Mouse (Mus musculus): Measurements from ENCODE around the gene Nrxn3.
A peak's percentile ranks its signal among the peaks of the same experiment; 100 is the strongest.

The Nrxn3 gene

DNA sequence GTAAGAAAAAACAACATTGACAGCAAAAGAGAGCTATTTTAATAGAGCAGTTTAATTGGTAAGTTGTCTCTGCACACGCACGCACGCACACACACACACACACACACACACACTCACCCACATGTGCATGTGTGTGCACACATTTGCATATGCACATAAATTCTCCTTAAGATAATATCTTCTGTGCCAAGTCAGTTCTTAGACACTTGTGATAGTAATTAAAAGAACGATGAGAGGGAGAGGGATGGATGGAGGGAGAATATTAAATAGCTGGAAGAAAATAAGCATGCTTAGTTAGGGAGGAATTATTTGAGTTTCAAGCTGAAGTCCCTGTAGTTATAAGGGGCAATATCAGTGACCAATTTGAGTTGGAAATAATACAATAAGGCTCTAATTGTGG is 203.6 kb downstream of the Nrxn3 start:
- DNase-seq (ENCODE audit: low spot score in 2 of 2) = no peak

DNA sequence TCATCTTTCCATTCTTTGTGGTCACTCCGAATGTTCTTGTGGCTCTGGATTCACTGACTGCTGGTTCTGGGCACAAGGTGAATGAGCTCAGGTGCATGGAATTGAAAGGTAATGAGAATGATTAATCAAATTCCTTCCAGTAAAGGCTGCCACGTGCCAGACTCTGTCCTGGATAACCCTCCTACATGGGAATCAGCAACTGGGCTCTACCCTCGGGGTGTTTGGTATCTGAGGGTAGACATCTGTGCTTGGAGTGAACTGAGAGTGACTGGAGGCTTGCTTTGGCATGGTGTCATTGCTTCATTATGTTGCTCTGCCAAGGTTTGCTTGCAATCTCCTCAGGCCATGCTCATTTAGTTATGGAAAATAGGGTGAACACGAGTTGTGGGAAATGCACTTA is 209.0 kb downstream of the Nrxn3 start:
- DNase-seq (ENCODE audit: low spot score in 2 of 2) = no peak

DNA sequence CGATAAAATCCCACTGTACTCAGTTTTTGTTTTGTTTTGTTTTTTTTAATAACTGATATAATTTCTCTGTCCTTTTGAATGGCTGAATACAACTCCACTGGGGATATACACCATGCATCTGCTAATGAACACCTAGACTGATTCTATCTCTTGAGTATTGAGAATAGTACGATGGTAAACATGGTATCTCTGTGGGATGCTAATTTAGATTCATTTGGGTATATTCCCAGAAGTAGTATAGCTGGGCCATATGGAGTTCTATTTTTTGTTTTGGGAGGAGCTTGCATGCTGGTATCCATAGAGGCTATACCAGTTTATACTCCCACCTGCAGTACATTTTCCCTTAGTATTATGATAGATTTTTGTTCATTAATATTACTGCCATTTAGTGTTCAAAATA is 217.0 kb downstream of the Nrxn3 start:
- DNase-seq (ENCODE audit: low spot score in 2 of 2) = no peak

DNA sequence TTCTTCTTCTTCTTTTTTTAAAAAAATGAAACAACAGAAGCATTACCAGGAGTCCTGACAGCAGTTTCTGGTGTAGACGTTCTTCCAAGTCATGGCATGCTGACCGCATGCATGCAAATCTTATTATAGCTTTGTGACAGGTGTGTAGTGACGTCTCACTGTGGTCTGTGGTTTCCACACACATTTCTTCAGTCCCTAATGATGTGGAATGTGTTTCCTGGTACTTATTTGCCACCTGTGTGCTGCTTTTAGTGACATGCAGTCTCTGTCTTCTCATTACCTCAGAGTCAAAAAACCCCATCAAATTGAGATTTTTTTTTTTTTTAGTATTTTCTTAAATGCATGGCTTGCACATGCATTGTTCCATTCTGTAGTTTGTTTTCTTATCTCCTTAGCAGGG is 222.3 kb downstream of the Nrxn3 start:
- no peak for DNase-seq (ENCODE audit: low spot score in 2 of 2)

DNA sequence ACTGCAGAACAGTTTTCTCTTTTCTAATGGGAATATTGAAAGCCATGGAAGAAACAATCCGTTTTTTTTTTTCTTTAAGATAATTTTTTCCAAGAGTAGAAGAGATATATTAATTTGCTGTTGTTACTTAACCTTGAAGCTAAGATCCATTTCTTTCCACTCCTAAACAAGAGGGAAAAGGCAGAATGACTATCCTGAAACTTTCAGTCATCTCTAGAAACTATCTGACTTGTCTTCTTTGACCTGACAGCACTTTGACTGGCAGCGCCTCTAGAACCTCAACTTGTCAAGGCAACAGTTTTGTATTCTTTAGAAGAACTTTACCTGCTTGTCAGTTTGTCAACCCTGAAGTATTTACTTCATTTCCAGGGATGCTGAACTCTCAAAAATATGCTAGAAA is 227.2 kb downstream of the Nrxn3 start:
- no peak for DNase-seq (ENCODE audit: low spot score in 2 of 2)

DNA sequence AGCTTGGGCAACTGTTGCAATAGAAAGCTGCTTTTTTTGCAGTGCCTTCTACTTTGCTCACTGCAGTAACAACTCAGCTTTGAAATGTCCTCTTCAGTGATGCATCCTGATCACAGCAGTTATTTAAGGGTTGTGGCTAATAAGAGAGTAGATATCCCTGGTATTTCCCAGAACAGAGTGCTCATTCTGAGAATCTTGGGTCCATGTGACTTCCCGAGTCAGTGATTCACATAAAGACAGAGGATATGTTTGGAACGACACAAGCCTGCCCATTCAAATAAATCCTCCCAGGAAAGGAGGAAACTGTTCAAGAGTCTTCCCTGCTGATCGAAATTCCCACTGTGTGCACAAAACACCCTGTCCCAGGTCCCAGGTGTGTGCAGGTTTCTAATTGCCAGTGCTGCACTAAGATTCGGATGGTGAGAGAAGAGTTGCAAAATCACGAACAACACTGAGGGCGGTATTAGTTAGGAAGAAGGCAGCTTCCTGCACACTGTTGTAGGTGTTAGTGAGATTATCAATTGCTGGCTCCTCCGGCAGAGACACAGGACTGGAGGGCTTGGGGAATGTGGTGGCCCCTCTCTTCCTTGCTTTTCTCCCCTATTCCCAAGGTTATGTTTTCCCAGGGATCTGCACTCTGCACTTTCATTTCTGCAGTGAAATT is 230.4 kb downstream of the Nrxn3 start:
- DNase-seq (ENCODE audit: low spot score in 2 of 2) = peak; percentile 36 to 45

DNA sequence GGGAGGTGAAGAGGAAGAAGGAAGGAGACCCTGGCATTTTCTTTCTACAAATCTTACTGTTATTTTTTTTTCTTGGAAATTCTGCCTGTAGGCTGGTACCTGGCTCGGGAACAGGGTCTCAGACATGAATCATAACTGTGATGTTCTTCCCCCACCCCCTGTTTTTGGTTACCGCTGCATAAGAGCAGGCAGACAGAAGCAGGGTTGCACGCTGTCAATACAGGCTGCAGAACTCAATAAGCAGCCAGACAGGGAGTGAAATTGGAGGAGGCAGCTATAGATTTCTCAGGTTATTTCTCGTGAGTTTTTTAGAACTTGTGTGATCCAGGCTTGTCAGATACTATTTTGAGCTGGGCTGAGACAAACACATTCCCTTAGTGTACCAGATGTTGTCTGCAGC is 231.1 kb downstream of the Nrxn3 start:
- DNase-seq (ENCODE audit: low spot score in 2 of 2) = peak; percentile 36 to 47

DNA sequence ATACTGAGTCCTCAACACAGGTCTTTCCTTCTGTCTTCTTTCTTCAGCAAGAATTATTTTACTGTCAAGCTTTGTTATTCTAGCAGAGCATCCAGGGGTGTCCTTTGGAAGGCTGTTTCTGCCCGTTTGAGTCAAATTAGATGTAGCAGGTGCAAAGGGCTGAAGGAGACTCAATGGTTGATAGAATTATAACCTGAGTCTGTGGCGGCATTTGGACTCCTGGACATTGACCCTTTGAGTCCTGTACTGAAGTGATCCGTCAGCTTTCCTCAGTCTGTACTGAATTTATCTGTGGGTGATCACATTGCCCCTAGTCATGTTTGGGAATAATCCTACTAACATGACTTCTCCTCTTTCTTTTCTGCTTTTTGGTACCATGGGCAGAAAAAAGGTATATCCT is 234.8 kb downstream of the Nrxn3 start:
- DNase-seq (ENCODE audit: low spot score in 2 of 2) = no peak

DNA sequence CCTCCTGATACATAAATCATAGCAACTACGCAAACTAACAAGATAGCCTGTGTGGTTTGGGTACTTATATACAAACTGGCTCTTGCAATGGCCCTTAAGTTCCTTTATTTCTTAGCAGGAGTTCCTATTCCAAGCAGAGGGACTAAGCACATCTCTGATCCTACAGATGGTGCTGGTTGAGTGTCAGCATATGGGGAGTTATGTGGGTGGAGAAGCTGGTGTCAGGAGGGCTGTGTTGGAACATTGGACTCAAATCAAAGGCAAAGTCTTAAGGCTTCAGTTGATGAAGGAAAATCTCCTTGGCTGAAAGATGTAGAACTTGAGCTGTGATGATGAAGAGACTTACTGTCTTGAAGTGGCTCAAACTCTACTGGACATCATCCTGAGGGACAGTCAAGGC is 238.1 kb downstream of the Nrxn3 start:
- DNase-seq (ENCODE audit: low spot score in 2 of 2) = peak; percentile 31 to 48

DNA sequence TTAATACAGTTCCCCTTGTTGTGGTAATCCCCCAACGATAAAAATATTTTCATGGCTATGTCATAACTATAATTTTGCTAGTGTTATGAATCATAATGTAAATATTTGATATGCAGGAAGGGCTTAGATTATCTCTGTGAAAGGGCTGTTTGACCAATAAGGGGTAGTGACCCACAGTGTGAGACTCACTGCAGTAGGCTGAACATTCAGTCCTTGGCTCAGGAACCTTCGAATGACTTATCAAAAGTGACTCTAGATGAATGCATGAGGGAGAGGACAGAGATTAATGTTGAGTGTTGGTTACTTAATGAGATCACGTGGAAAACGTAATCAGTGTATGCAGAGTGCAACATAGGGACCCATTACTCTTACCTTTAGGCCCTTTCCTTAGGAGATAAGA is 243.7 kb downstream of the Nrxn3 start:
- no peak for DNase-seq (ENCODE audit: low spot score in 2 of 2)

DNA sequence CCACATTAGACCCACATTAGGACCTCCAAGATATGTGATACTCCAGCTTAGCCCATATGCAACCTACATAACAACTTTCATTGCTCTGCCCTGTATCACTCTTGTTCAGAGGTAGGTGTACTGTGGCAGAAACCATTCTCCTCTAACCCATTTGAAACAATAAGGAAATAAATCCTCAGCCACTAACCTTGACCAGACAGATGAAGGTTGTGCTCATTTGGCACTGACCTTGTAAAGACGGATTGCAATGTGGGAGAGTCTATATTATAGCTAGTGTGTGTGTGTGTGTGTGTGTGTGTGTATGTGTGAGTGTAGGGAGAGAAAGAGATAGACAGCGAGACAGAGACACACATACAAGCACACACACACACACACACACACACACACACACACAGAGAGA is 253.9 kb downstream of the Nrxn3 start:
- DNase-seq (ENCODE audit: low spot score in 2 of 2) = no peak

DNA sequence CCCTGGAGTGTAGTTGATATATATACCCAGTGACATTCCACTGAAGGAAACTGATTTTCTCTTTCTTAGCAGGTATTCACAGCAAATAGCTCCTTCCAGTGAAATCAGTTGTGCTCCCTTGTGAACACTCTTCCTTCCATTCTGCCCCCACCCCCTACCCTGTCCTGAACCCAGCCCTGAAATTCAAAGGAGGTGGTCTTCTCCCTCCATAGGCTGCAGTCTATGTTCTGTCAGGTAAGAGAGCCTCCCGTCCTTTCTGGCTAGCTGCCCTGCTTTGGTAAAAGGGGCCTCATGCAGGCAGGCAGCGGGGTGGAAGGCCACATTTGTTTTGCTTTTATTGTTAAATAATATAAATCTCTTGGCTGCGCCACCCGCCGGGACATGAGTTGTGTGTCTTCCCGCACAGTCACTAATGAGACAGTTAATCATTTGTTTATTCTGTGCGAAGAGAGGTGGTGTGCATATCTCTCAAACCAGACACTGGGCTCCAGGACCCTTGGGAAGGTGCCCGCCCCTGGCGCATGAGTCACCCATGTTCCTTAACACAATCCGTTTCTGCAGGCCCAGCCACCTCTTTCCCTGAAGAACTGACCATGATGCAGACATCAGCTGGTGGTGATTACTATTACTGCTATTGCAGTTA is 261.1 kb downstream of the Nrxn3 start:
- DNase-seq (ENCODE audit: low spot score in 2 of 2) = no peak

DNA sequence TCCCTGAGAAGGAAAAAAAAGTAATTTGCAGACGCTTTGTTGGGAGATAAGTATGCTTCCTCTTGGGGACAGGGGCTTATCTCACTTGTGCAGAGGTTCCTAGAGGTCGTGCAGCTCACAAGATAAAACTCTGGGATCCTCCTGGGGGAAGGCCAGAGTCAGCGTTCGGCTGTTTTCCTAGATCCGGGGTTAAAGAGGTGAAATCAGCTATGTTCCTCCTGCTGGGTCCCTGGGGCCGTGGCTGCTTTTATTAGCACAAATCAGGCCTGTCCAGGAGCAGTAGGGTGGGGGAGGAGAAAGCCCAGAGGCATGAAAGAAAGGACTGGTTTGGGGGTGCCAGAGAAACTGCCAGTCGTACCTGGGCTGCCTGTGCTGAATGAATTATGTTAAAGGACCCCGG is 261.7 kb downstream of the Nrxn3 start:
- DNase-seq (ENCODE audit: low spot score in 2 of 2) = no peak

DNA sequence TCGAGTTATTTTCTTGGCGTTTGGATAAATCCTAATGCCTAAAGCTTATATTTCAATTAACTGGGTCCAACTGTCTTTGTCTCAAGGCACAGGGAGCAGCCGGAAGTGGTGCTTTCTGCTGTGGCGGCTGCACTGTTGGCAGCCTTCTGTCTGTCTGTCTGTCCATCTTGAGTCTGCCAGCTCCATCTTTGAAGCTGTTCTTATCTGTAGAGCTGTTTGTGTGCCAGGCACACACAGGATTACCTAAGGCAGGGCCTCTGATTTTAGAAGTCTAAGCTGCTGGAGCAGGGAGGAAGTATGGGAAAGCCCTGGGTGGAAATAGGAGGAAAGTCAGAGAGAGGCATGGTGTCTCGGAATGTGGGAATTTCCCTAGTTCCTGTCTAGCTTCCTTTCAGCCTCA is 262.1 kb downstream of the Nrxn3 start:
- no peak for DNase-seq (ENCODE audit: low spot score in 2 of 2)

DNA sequence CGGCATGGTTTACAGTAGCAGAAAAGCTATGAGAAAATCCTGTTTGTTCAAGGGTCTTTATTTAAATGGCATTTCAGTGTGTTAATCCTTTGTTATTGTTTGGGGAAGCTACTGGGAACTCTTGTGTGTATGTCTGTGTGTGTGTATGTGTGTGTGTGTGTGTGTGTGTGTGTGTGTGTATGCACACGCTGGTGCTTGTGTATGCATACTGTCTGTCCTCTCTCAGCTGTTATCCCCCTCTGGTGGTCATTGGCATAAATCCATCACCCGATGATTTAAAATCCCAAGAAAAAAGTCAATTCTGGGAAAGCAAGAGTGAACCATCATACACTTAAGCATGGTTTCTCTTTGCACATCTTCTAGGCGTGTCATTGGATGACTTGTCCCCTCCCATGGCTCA is 264.4 kb downstream of the Nrxn3 start:
- no peak for DNase-seq (ENCODE audit: low spot score in 2 of 2)

DNA sequence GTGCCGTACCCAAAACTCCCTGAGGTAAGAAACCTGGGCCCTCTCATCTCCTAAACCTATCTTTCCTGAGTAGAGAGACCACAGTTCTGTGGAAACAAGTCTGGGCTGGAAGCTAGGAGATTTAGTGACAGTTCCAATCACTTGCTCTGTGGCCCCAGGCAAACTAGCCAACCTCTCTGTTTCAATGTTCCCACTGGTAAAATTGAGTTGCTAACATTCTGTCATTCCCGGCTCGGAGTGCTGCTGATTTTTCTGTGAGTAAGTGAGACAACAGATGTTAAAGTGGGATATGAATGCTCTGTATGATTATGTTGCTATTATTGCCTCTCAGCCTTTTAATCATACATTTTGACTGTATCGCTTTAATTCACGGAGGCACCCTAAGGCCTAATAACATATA is 268.1 kb downstream of the Nrxn3 start:
- peak in 1 of 2 experiments; percentile 31 for DNase-seq (ENCODE audit: low spot score in 2 of 2)

DNA sequence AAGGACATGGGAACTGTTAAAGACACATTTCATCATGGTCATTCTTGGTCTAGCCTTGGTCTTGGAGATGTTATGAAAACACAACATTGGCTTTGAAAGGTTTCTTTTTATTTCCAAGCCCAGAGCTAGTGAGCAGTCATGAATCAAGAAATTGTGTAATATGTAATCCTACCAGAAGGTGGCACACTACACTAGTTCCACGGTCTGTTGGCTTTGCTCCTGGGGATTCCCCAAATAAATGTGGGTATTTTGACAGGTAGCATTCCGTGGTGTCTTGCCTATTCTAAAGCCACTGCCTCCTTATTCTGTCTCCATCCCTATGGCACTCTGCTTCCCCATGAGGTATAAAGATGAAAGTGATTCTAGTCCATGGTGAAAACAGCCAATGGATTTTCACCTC is 269.5 kb downstream of the Nrxn3 start:
- DNase-seq (ENCODE audit: low spot score in 2 of 2) = peak in 1 of 2 experiments; percentile 35

DNA sequence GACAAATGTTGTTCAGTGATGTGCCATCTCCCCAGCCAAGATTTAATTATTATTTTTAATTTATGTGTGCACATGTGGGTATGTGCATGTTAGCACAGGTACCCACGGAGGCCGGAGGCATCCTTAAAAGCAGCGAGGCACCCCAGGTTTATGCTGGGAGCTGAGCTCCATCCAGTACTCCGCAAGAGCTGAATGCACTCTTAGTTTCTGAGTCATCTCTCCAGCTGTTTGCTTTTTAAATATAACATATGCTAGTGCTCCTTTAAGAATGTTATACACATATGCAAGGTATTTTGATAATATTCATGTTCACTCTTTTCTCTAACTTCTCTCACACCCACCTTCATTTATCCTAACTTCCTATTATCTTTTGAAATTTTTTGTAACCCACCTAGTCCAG is 271.1 kb downstream of the Nrxn3 start:
- DNase-seq (ENCODE audit: low spot score in 2 of 2) = no peak

DNA sequence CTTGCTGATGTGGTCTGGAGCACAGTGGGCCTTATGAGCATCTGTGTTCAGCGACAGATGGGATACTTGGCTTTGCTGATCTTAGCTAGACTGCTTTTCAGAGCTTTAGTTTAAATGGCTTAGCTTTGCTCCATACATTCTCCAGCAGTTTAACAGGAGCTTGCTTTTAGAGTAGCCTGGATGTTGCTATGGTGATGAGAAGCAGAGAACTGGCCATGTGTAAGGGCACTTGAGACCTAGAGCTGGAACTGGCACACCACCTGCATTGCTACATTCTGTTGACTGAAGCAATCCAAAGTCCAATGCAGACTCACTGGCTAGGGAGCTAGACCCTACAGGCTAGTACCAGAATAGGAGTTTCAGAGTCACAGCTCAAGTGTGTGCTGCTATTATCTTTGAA is 293.8 kb downstream of the Nrxn3 start:
- no peak for DNase-seq (ENCODE audit: low spot score in 2 of 2)

DNA sequence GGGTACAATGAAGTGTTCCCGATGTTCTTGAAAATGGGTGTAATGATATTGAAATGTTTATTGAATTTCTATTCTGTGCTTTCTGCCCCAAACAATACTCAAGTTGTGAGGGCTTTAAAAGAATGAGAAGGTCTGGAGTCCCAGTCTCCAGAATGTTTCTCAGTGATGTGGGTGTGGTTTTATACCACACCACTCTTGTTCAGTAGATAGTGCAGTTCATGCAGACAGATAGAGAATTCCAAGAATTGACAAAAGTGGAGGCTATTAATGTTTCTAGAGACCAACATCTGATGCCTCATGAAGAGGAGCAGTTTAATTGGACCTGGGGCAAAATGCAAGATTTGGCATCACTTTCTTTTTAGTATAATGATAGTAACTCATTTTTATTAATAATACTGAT is 302.5 kb downstream of the Nrxn3 start:
- DNase-seq (ENCODE audit: low spot score in 2 of 2) = no peak

DNA sequence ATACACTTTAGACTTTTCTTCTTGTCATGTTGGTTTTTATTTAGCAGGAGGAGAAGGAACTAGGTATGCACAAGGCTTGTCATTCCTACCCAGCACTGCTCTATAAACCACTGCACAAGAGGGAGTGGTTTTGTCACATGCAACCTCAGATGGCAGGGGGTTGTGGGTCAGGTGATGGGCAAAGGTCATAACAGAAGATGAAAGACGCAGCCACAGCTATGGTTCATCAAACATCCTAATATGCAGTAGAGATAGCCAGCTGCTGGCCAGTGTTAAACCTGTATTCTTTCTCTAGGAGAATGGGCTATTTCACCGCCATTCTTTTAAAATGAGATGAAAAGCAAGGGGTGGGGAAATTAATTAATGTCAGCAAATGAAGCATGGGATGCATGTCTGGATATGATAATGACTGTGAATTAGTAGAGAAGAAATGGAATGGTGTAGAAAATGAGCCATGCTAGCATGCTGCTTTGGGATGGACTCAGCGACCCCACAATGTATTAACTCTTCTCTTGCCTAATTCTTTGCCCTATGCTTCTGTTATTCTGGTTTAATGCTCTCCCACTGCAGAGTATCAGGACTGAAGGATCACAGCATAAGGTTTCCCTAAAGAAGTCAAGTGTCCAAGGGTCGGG is 313.4 kb downstream of the Nrxn3 start:
- DNase-seq (ENCODE audit: low spot score in 2 of 2) = no peak

DNA sequence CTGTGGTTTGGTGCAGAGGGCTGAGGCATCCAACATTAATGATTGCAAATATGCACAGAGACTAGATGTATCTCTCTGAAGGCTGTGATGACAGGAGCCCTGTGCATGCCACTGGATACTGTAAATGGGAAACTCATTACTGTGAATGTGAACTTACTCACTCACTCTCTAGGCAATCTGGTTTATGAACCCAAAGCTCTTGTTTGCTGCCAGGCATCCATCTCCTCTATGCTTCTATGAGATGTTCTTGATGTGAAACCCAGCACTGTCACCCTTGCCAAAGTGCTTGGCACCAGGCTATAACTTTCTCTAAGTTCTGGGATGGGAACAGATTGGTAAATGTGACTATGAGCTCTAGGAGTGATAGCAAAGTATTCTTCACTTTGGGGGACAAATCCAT is 317.5 kb downstream of the Nrxn3 start:
- DNase-seq (ENCODE audit: low spot score in 2 of 2) = no peak

DNA sequence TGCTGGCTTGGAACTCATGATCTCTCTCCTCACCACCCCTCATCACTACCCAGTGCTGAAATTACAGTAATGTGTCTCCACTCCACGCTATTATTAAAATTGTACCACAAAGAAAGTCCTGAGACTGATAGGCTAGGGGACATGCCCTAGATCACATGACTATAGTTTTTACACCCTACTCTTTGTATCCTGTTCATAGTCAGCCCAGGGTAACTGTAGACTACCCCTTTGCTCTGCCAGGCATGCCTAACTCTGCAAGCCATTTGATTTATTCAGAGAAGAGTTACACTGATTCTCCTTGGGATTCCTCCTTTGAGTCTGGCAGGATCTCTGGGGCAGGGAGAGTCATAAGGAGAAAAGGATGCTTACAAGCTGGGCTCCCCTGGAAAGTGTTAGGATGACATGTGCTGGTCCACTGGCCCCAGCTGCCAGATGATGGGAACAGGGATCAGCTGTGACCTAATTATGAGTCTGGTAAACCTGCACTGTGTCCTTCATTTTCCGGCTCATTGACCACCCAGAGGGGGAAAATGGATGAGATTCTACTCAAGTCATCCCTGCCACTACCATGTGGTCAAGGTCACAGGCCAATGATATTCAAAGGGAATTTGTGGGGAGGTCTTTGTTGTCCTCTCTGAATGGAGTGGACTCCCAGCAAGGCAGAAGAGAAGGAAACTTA is 318.9 kb downstream of the Nrxn3 start:
- no peak for DNase-seq (ENCODE audit: low spot score in 2 of 2)
